Mouse (Mus musculus): ENCODE measurements around the gene Plekha5. TPM values are rescaled to one million over a fixed set of nuclear protein-coding genes. Genes with fewer than 3 reads are reported as not detected.

Gene Plekha5
- polyA plus RNA-seq, 1 experiment from 2014 or later, result 39.0 TPM

- WGBS, result 69% methylated on average over 5 of the region's 5 CpGs
- H3K4me1 ChIP-seq (replicated peaks; ENCODE audit: insufficient read depth, low read length), result no peaks in the 10 kb centered on the region
- H3K36me3 ChIP-seq (ENCODE audit: insufficient read depth, low read length), result peaks cover 25% of the 10 kb centered on the region; the same call in 1 of the 2 replicates
- no peak overlapping the region for H3K4me2 ChIP-seq (ENCODE audit: low read length)
- TF ChIP-seq CTCF (IDR thresholded peaks at IDR 0.05; ENCODE audit: low read depth), result no peak
- H3K4me3 ChIP-seq (replicated peaks; ENCODE audit: low read depth, low read length), result no peak overlapping the region
- ATAC-seq (replicated peaks; ENCODE audit: low FRiP score, low read depth), result no peak; the same call in 1 of the 2 replicates
- no peaks in the 10 kb centered on the region for H3K27me3 ChIP-seq (ENCODE audit: insufficient read depth, low read length)
- no peaks in the 10 kb centered on the region for H3K9me3 ChIP-seq (replicated peaks; ENCODE audit: low read length)
- H3K9ac ChIP-seq (ENCODE audit: low read depth, low read length), result no peak overlapping the region
- H3K27ac ChIP-seq, result no peak overlapping the region
- no peak for DNase-seq (ENCODE audit: low spot score)
Observed at GRCm38 (mm10) chr6:140548082-140548769, 124.4 kb downstream of the Plekha5 start.

GRCm38 (mm10) chr6:140550741-140551140 is 126.9 kb downstream of the Plekha5 start:
- 0 out of 2 replicates have a peak, but pooled peaks cover 11% of the 10 kb centered on the region for H3K36me3 ChIP-seq (ENCODE audit: insufficient read depth, low read length)
- no peak overlapping the region for H3K4me2 ChIP-seq (ENCODE audit: low read length)
- no peaks in the 10 kb centered on the region for H3K4me1 ChIP-seq (replicated peaks; ENCODE audit: insufficient read depth, low read length)
- no peak overlapping the region for H3K9ac ChIP-seq (ENCODE audit: low read depth, low read length)
- no peak overlapping the region for H3K4me3 ChIP-seq (replicated peaks; ENCODE audit: low read depth, low read length)
- H3K27ac ChIP-seq, result no peak overlapping the region
- WGBS, result 60% methylated on average over 13 of the region's 13 CpGs
- no peaks in the 10 kb centered on the region for H3K27me3 ChIP-seq (ENCODE audit: insufficient read depth, low read length)
- no peak for ATAC-seq (replicated peaks; ENCODE audit: low FRiP score, low read depth)
- DNase-seq (ENCODE audit: low spot score), result peak; percentile 29
- TF ChIP-seq CTCF (IDR thresholded peaks at IDR 0.05; ENCODE audit: low read depth), result no peak
- no peaks in the 10 kb centered on the region for H3K9me3 ChIP-seq (replicated peaks; ENCODE audit: low read length)

GRCm38 (mm10) chr6:140554261-140554660 is 130.4 kb downstream of the Plekha5 start:
- WGBS, result 62% methylated on average over 4 of the region's 4 CpGs
- DNase-seq (ENCODE audit: low spot score) (peak; percentile 54), ATAC-seq (replicated peaks; ENCODE audit: low FRiP score, low read depth) (no peak)
- Histone ChIP-seq H3K9ac (ENCODE audit: low read depth, low read length) (no peak overlapping the region), H3K27me3 (ENCODE audit: insufficient read depth, low read length) (no peaks in the 10 kb centered on the region), H3K4me2 (ENCODE audit: low read length) (no peak overlapping the region), H3K9me3 (replicated peaks; ENCODE audit: low read length) (no peaks in the 10 kb centered on the region), H3K36me3 (ENCODE audit: insufficient read depth, low read length) (0 out of 2 replicates have a peak, but pooled peaks cover 11% of the 10 kb centered on the region), H3K4me1 (replicated peaks; ENCODE audit: insufficient read depth, low read length) (no peaks in the 10 kb centered on the region), H3K4me3 (replicated peaks; ENCODE audit: low read depth, low read length) (no peak overlapping the region), H3K27ac (no peak overlapping the region)
- TF ChIP-seq CTCF (IDR thresholded peaks at IDR 0.05; ENCODE audit: low read depth), result peak; percentile 59

GRCm38 (mm10) chr6:140559411-140559810 is 135.6 kb downstream of the Plekha5 start:
- Histone ChIP-seq H3K4me3 (replicated peaks; ENCODE audit: low read depth, low read length) (no peak overlapping the region), H3K4me2 (ENCODE audit: low read length) (no peak overlapping the region), H3K36me3 (ENCODE audit: insufficient read depth, low read length) (no peaks in the 10 kb centered on the region), H3K9me3 (replicated peaks; ENCODE audit: low read length) (no peaks in the 10 kb centered on the region), H3K27ac (no peak overlapping the region), H3K27me3 (ENCODE audit: insufficient read depth, low read length) (no peaks in the 10 kb centered on the region), H3K4me1 (replicated peaks; ENCODE audit: insufficient read depth, low read length) (no peaks in the 10 kb centered on the region; the same call in 1 of the 2 replicates), H3K9ac (ENCODE audit: low read depth, low read length) (no peak overlapping the region)
- DNase-seq (ENCODE audit: low spot score) (no peak), ATAC-seq (replicated peaks; ENCODE audit: low FRiP score, low read depth) (no peak)
- TF ChIP-seq CTCF (IDR thresholded peaks at IDR 0.05; ENCODE audit: low read depth), result no peak
- 70% methylated on average over 6 of the region's 6 CpGs for WGBS

GRCm38 (mm10) chr6:140561151-140561916 is 137.5 kb downstream of the Plekha5 start:
- Histone ChIP-seq H3K27ac (no peak overlapping the region), H3K9ac (ENCODE audit: low read depth, low read length) (no peak overlapping the region), H3K4me1 (replicated peaks; ENCODE audit: insufficient read depth, low read length) (no peaks in the 10 kb centered on the region; the same call in 1 of the 2 replicates), H3K4me2 (ENCODE audit: low read length) (no peak overlapping the region), H3K36me3 (ENCODE audit: insufficient read depth, low read length) (no peaks in the 10 kb centered on the region), H3K4me3 (replicated peaks; ENCODE audit: low read depth, low read length) (no peak overlapping the region), H3K27me3 (ENCODE audit: insufficient read depth, low read length) (no peaks in the 10 kb centered on the region), H3K9me3 (replicated peaks; ENCODE audit: low read length) (no peaks in the 10 kb centered on the region)
- DNase-seq (ENCODE audit: low spot score), result no peak
- TF ChIP-seq CTCF (IDR thresholded peaks at IDR 0.05; ENCODE audit: low read depth), result no peak
- 80% methylated on average over 9 of the region's 9 CpGs for WGBS
- ATAC-seq (replicated peaks; ENCODE audit: low FRiP score, low read depth), result no peak

GRCm38 (mm10) chr6:140561917-140562590 is 138.2 kb downstream of the Plekha5 start:
- peaks cover 5% of the 10 kb centered on the region; the same call in 1 of the 2 replicates for H3K4me1 ChIP-seq (replicated peaks; ENCODE audit: insufficient read depth, low read length)
- H3K27ac ChIP-seq, result no peak overlapping the region
- no peak for DNase-seq (ENCODE audit: low spot score)
- H3K4me3 ChIP-seq (replicated peaks; ENCODE audit: low read depth, low read length), result no peak overlapping the region
- H3K27me3 ChIP-seq (ENCODE audit: insufficient read depth, low read length), result no peaks in the 10 kb centered on the region
- TF ChIP-seq CTCF (IDR thresholded peaks at IDR 0.05; ENCODE audit: low read depth), result no peak
- H3K9ac ChIP-seq (ENCODE audit: low read depth, low read length), result no peak overlapping the region
- H3K9me3 ChIP-seq (replicated peaks; ENCODE audit: low read length), result no peaks in the 10 kb centered on the region
- H3K4me2 ChIP-seq (ENCODE audit: low read length), result no peak overlapping the region
- 86% methylated on average over 9 of the region's 9 CpGs for WGBS
- H3K36me3 ChIP-seq (ENCODE audit: insufficient read depth, low read length), result no peaks in the 10 kb centered on the region
- ATAC-seq (replicated peaks; ENCODE audit: low FRiP score, low read depth), result no peak

All from kidney, postnatal 0 days (tissue).